Mouse (Mus musculus) ZHBTc4 (cell line): Measurements from ENCODE around the gene Lbp.

Experiments
- DNase-seq: peaks from one replicate; pipeline ENCODE4 v3.0.0-alpha.2; 2011; ENCODE audit warnings: low read depth, low spot score

The Lbp gene

GRCm38 (mm10) chr2:158305948-158306695 lies at the start of gene Lbp:
Lbp (plus strand) TSS chr2:158306493.
- peak; percentile 51 for DNase-seq

- DNase-seq, result peak; percentile 51
Measured at GRCm38 (mm10) chr2:158256894-158257293, 49.4 kb upstream of the Lbp start.

- peak; percentile 41 for DNase-seq
Measured at GRCm38 (mm10) chr2:158258005-158258418, 48.3 kb upstream of the Lbp start, which contains the start of gene Bpi. Bpi (plus strand) TSS chr2:158258094.

- DNase-seq, result peak; percentile 94
Measured at GRCm38 (mm10) chr2:158258781-158259180, 47.5 kb upstream of the Lbp start.

GRCm38 (mm10) chr2:158259498-158259897 lies 46.8 kb upstream of the Lbp start:
- DNase-seq, result no peak

- no peak for DNase-seq
Measured at GRCm38 (mm10) chr2:158264877-158265276, 41.4 kb upstream of the Lbp start.

GRCm38 (mm10) chr2:158270017-158270416 lies 36.3 kb upstream of the Lbp start:
- DNase-seq, result no peak

GRCm38 (mm10) chr2:158273646-158274045 lies 32.6 kb upstream of the Lbp start:
- DNase-seq, result no peak

GRCm38 (mm10) chr2:158275349-158275748 lies 30.9 kb upstream of the Lbp start:
- no peak for DNase-seq

GRCm38 (mm10) chr2:158275811-158276210 lies 30.5 kb upstream of the Lbp start:
- no peak for DNase-seq

- DNase-seq, result no peak
Measured at GRCm38 (mm10) chr2:158276451-158276850, 29.8 kb upstream of the Lbp start.

GRCm38 (mm10) chr2:158276878-158277277 lies 29.4 kb upstream of the Lbp start:
- DNase-seq, result no peak

GRCm38 (mm10) chr2:158279656-158280055 lies 26.6 kb upstream of the Lbp start:
- no peak for DNase-seq

- peak; percentile 56 for DNase-seq
Measured at GRCm38 (mm10) chr2:158281497-158282205, 24.6 kb upstream of the Lbp start.

GRCm38 (mm10) chr2:158283136-158283535 lies 23.2 kb upstream of the Lbp start:
- DNase-seq, result no peak

GRCm38 (mm10) chr2:158283771-158284170 lies 22.5 kb upstream of the Lbp start:
- DNase-seq, result no peak

- peak; percentile 88 for DNase-seq
Measured at GRCm38 (mm10) chr2:158284571-158284970, 21.7 kb upstream of the Lbp start.

- no peak for DNase-seq
Measured at GRCm38 (mm10) chr2:158285655-158286054, 20.6 kb upstream of the Lbp start.

- DNase-seq, result peak; percentile 53
Measured at GRCm38 (mm10) chr2:158295700-158296099, 10.6 kb upstream of the Lbp start.

GRCm38 (mm10) chr2:158299203-158299602 lies 7.1 kb upstream of the Lbp start:
- no peak for DNase-seq

- DNase-seq, result no peak
Measured at GRCm38 (mm10) chr2:158299731-158300130, 6.6 kb upstream of the Lbp start.

- no peak for DNase-seq
Measured at GRCm38 (mm10) chr2:158302807-158303206, 3.5 kb upstream of the Lbp start.

GRCm38 (mm10) chr2:158306696-158307049 lies 380 bp downstream of the Lbp start:
- no peak for DNase-seq
